Mouse (Mus musculus) myocyte (in vitro differentiated cells): Measurements from ENCODE around the gene Copz1.

Source experiments
- CEBPB ChIP-seq: IDR thresholded peaks from 2 replicates; pipeline ENCODE4 v1.6.1; 2011; ENCODE audit warnings: mild to moderate bottlenecking, moderate library complexity; ENCODE audit not compliant: poor library complexity, insufficient read depth, severe bottlenecking
- MAX ChIP-seq: IDR thresholded peaks from one replicate; pipeline ENCODE4 v1.6.1; 2011; ENCODE audit warnings: low read depth, mild to moderate bottlenecking, control low read depth
- MYOD1 ChIP-seq, 3 experiments: IDR thresholded peaks; one replicate each; pipeline ENCODE4 v1.6.1; 2011; ENCODE audit warnings: control low read depth in 2 of 3, low read depth in 2 of 3, mild to moderate bottlenecking in 2 of 3, moderate library complexity in 1 of 3; ENCODE audit not compliant: insufficient read length in 2 of 3, control insufficient read depth in 1 of 3
- MYOG ChIP-seq, 3 experiments: IDR thresholded peaks; one replicate each; pipeline ENCODE4 v1.6.1; 2011; ENCODE audit warnings: control low read depth in 2 of 3, low read depth in 2 of 3, mild to moderate bottlenecking in 2 of 3; ENCODE audit not compliant: insufficient read length in 2 of 3, control insufficient read depth in 1 of 3, insufficient read depth in 1 of 3
- POLR2A ChIP-seq: IDR thresholded peaks from one replicate; pipeline ENCODE4 v1.6.1; 2011; ENCODE audit warnings: low read depth, mild to moderate bottlenecking, control low read depth, moderate library complexity; ENCODE audit not compliant: insufficient read length
- POLR2AphosphoS2 ChIP-seq: IDR thresholded peaks from one replicate; pipeline ENCODE4 v1.6.1; 2011; ENCODE audit warnings: low read depth, control low read depth; ENCODE audit not compliant: insufficient read length
- REST ChIP-seq: IDR thresholded peaks from one replicate; pipeline ENCODE4 v1.6.1; 2011; ENCODE audit warnings: mild to moderate bottlenecking, control low read depth, moderate library complexity; ENCODE audit not compliant: insufficient read depth, insufficient read length
- USF1 ChIP-seq: IDR thresholded peaks from one replicate; pipeline ENCODE4 v1.6.1; 2011; ENCODE audit warnings: low read depth, mild to moderate bottlenecking, control low read depth, moderate library complexity

DNA sequence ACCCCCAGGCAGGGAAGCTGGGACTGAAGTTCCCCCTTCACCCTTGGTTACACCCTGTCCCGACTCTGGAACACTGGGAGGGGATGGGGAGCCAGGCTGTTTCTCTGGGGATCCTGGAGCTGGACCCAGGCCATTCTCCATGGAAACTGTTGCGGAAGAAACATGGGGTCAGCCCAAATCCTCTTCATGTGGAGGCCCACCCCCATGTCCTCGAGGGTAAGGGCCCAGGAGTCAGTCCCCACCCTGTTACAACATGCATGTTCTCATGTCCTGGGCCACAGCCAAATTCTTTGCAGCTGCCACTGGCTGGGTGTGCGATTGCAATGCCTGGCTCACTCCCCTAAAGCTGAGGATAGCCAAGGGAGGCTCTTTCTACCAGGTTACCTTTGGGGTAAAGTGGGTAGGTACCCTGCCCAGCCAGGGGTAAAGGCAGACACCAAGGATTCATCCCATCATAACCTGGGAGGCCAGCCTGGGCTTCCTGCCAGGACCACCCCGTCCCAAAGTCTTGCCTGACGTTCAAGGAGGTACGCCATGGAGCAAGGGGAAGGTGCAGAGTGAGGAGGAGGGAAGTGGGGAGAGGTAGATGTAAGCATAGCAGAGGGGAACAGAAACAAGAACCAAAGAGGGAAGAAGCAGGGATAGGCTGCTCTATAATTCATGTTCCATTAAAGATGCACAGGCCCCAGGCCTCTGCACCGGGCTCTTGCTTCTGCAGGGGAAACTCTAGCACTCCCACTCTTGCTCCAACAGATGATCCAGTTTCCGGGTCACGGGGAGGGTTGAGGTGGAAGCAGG, 43.7 kb downstream of the Copz1 start:
- TF ChIP-seq CEBPB: no peak
- TF ChIP-seq REST: no peak
- no peak for TF ChIP-seq POLR2AphosphoS2
- TF ChIP-seq MYOD1 (IDR thresholded peaks at IDR 0.05; ENCODE audit: control insufficient read depth in 1 of 3, insufficient read length in 2 of 3, low read depth in 2 of 3): no peak
- TF ChIP-seq USF1: no peak
- TF ChIP-seq POLR2A: no peak
- no peak for TF ChIP-seq MYOG (IDR thresholded peaks at IDR 0.05; ENCODE audit: control insufficient read depth in 1 of 3, insufficient read depth in 1 of 3, insufficient read length in 2 of 3, low read depth in 2 of 3)
- no peak for TF ChIP-seq MAX
